10 mouse cellular contexts compared by ENCODE assay signal in the genomic region with DNA sequence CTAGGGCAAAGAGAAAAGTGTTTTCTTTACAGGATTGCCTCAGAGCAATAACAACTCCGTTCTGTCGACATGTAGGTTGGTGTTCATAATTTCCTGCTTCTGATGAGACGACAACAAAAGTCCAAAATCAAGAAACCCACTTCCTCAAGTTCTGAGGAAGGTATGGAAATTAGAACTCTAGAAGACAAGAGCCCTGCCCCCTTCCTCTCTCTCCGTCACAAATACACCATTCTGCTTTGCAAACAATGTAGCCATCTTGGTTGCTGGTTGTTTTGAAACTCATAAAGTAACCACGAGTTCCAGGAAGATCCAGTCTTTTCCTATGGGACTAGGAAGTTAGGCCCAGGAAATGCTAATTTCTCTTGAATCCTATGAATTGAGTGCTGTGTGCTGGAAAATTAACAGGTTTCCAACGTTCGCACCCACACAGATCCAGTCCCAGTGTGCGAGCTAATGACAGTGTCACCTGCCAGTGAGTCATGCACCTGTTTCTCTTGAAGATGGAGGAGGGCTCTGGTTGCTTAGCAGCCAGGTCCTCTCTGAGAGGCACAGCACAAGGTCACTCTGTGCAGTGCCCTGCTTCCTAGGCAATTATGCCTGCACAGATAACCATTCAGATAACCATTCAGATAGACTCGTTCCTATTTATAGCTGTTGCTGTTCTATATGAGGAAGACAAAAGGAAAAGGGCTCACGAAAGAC.
A peak's percentile ranks its signal among the peaks of the same experiment; 100 is the strongest.
DNase-seq lines count a peak whose midpoint lies in the region; ATAC-seq and TF ChIP-seq lines count a peak whose summit lies in the region.
"Had no signal": no experiment of that assay in that cellular context is flagged by ENCODE, and none has a peak within 500 bp of the region (broad histone marks: within the 10 kb centered on the region; RNA-seq: fewer than 3 reads in every experiment).

No protein-coding gene starts in this region.

- no peak overlapping the region for H3K4me2 ChIP-seq in forebrain, embryonic 13.5 days
- no peak overlapping the region for H3K4me2 ChIP-seq in hindbrain, embryonic 16.5 days (ENCODE audit: low read length)
- H3K4me2 ChIP-seq in stomach, postnatal 0 days (replicated peaks; ENCODE audit: low read depth): no peak overlapping the region

- no peak for TF ChIP-seq CTCF in stomach, postnatal 0 days (IDR thresholded peaks at IDR 0.05; ENCODE audit: low read depth)

- 60% methylated on average over 10 of the region's 10 CpGs for WGBS in forebrain, embryonic 13.5 days
- WGBS in forebrain, embryonic 10.5 days: 81% methylated on average over 10 of the region's 10 CpGs
- WGBS in hindbrain, embryonic 16.5 days: 51% methylated on average over 10 of the region's 10 CpGs
- 60% methylated on average over 10 of the region's 10 CpGs for WGBS in stomach, postnatal 0 days

- no peaks in the 10 kb centered on the region for H3K36me3 ChIP-seq in forebrain, embryonic 13.5 days (ENCODE audit: poor library complexity, severe bottlenecking)
- no peaks in the 10 kb centered on the region for H3K36me3 ChIP-seq in forebrain, embryonic 10.5 days (replicated peaks)
- no peaks in the 10 kb centered on the region for H3K36me3 ChIP-seq in hindbrain, embryonic 16.5 days (ENCODE audit: control insufficient read depth, insufficient read depth, low read length)
- H3K36me3 ChIP-seq in stomach, postnatal 0 days (ENCODE audit: control insufficient read depth, insufficient read depth, low read length): no peaks in the 10 kb centered on the region

- H3K27me3 ChIP-seq in forebrain, embryonic 13.5 days: no peaks in the 10 kb centered on the region
- no peaks in the 10 kb centered on the region for H3K27me3 ChIP-seq in forebrain, embryonic 10.5 days (ENCODE audit: poor library complexity, severe bottlenecking)
- no peaks in the 10 kb centered on the region for H3K27me3 ChIP-seq in hindbrain, embryonic 16.5 days (replicated peaks; ENCODE audit: control insufficient read depth, insufficient read depth, low read length)
- H3K27me3 ChIP-seq in stomach, postnatal 0 days (ENCODE audit: control insufficient read depth, insufficient read depth, low read length): no peaks in the 10 kb centered on the region

- H3K9me3 ChIP-seq in forebrain, embryonic 13.5 days (replicated peaks): no peaks in the 10 kb centered on the region
- no peaks in the 10 kb centered on the region for H3K9me3 ChIP-seq in forebrain, embryonic 10.5 days
- no peaks in the 10 kb centered on the region for H3K9me3 ChIP-seq in hindbrain, embryonic 16.5 days (ENCODE audit: control insufficient read depth, low read length)
- H3K9me3 ChIP-seq in stomach, postnatal 0 days (ENCODE audit: control insufficient read depth, low read length): no peaks in the 10 kb centered on the region

- no peak overlapping the region for H3K27ac ChIP-seq in forebrain, embryonic 13.5 days
- H3K27ac ChIP-seq in forebrain, embryonic 10.5 days: no peak overlapping the region
- no peak overlapping the region for H3K27ac ChIP-seq in hindbrain, embryonic 16.5 days (ENCODE audit: low read depth, low read length)
- H3K27ac ChIP-seq in stomach, postnatal 0 days (replicated peaks): no peak overlapping the region
- H3K27ac ChIP-seq: liver, embryonic 14.5 days had no signal

- H3K9ac ChIP-seq in forebrain, embryonic 13.5 days: no peak overlapping the region
- H3K9ac ChIP-seq in hindbrain, embryonic 16.5 days (ENCODE audit: low read depth, low read length): no peak overlapping the region
- H3K9ac ChIP-seq in stomach, postnatal 0 days (ENCODE audit: low read length): no peak overlapping the region
- H3K9ac ChIP-seq: liver, embryonic 14.5 days had no signal

- 0 out of 2 replicates have a peak, but pooled peaks cover 8% of the 10 kb centered on the region for H3K4me1 ChIP-seq in forebrain, embryonic 13.5 days
- H3K4me1 ChIP-seq in forebrain, embryonic 10.5 days: peaks cover 6% of the 10 kb centered on the region; the same call in 1 of the 2 replicates
- H3K4me1 ChIP-seq in hindbrain, embryonic 16.5 days (ENCODE audit: control insufficient read depth, insufficient read depth, low read depth, low read length): peaks cover 5% of the 10 kb centered on the region
- H3K4me1 ChIP-seq in stomach, postnatal 0 days (replicated peaks; ENCODE audit: control insufficient read depth, insufficient read depth): no peaks in the 10 kb centered on the region

- H3K4me3 ChIP-seq in forebrain, embryonic 13.5 days: no peak overlapping the region
- H3K4me3 ChIP-seq in forebrain, embryonic 10.5 days: no peak overlapping the region
- H3K4me3 ChIP-seq in hindbrain, embryonic 16.5 days (ENCODE audit: low read length): no peak overlapping the region
- H3K4me3 ChIP-seq in stomach, postnatal 0 days (ENCODE audit: low read depth, low read length): no peak overlapping the region

- ATAC-seq in forebrain, embryonic 13.5 days: peak; percentile 73
- peak; percentile 64 for ATAC-seq in hindbrain, embryonic 16.5 days
- peak; percentile 21; the same call in 1 of the 2 replicates for ATAC-seq in stomach, postnatal 0 days (ENCODE audit: low FRiP score, low TSS enrichment)

- no peak for DNase-seq in forebrain, embryonic 10.5 days (ENCODE audit: extremely low spot score, low spot score)
- DNase-seq in retina, postnatal 1 day: peak; percentile 34
- no peak for DNase-seq in retina, embryonic 14.5 days (ENCODE audit: low spot score)
- no peak for DNase-seq in stomach, postnatal 0 days (ENCODE audit: low spot score)
- DNase-seq in ovary, postnatal 10 days (ENCODE audit: low spot score): no peak
- no peak for DNase-seq in gastrocnemius, postnatal 14 days
- DNase-seq: heart, postnatal 4 days had no signal

- TF ChIP-seq EP300 in stomach, postnatal 0 days (optimal IDR thresholded peaks at IDR 0.05): no peak

- intact Hi-C loops in gastrocnemius, postnatal 14 days (cut with DNase I; ENCODE audit: low total_unique reads): no loop called here

Comparison
In these comparisons a context has a peak if more than half of its experiments do, and no peak if none do; other contexts are left out.
1. ATAC-seq: peak in every context shown above with its lines; median percentile 73 in forebrain, embryonic 13.5 days; 64 in hindbrain, embryonic 16.5 days; 21 in stomach, postnatal 0 days.